Mouse (Mus musculus): ENCODE measurements around the gene Hddc2. TPM values are rescaled to one million over a fixed set of nuclear protein-coding genes. Genes with fewer than 3 reads are reported as not detected.

Gene Hddc2
- polyA plus RNA-seq, 1 experiment from 2014 or later: 97.4 TPM

Other genes with a start within 250 kb of the Hddc2 start
- gene Tpd52l1, start 132.6 kb downstream of the Hddc2 start, polyA plus RNA-seq (2016; fragmentation: Nextera tagmentation; extraction: Ambion mirVana): 30.8 and 35.0 TPM in 2 replicates